Mouse (Mus musculus) 3134 (cell line): ENCODE data around the gene Ank2.
A peak's percentile ranks its signal among the peaks of the same experiment; 100 is the strongest.

ENCODE experiments used
- DNase-seq: peaks from one replicate; pipeline ENCODE4 v3.0.0-alpha.2; 2011; ENCODE audit warnings: low spot score; ENCODE audit not compliant: insufficient read length; ENCODE audit errors: extremely low read depth

Gene Ank2

GRCm38 (mm10) chr3:127300790-127301189 is 198.4 kb downstream of the Ank2 start:
- DNase-seq: no peak

GRCm38 (mm10) chr3:127295921-127296320 is 203.2 kb downstream of the Ank2 start:
- DNase-seq: no peak

DNA sequence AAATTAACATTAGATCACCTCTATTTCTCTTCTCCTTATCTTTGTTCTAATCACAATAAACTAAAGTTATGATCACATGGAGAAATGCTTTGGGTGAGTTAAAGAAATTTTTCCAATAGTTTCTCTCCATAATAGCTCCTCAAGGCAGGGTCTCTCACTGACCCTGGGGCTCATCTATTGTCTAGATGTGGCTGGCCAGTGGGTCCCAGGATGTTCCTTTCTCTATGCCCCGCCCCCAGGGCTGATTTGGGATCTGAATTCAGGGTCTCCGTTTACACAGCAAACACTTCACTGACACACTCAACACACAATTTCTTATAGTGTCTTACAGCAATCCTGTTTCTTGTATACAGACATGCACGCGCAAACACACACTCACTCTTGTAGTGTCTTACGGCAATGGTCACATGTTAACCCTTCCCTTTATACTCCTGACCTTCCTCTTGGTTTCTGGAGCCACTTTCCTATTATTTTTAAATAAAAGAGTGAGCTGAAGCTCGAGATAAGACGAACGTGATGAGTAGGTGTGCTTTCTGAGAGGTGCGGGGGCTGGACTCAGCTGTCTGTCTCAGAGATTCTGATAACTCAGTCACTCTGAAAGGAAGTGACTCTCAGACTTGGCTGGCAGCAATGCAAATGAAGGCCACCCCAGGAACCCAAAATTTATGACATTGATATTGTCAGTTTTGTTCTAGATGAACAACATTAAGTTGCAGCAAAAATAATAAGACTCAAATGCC is 204.4 kb downstream of the Ank2 start:
- no peak for DNase-seq

GRCm38 (mm10) chr3:127294079-127294478 is 205.1 kb downstream of the Ank2 start:
- no peak for DNase-seq

GRCm38 (mm10) chr3:127293479-127293874 is 205.7 kb downstream of the Ank2 start:
- DNase-seq: no peak

GRCm38 (mm10) chr3:127292864-127293478 is 206.2 kb downstream of the Ank2 start:
- no peak for DNase-seq

DNA sequence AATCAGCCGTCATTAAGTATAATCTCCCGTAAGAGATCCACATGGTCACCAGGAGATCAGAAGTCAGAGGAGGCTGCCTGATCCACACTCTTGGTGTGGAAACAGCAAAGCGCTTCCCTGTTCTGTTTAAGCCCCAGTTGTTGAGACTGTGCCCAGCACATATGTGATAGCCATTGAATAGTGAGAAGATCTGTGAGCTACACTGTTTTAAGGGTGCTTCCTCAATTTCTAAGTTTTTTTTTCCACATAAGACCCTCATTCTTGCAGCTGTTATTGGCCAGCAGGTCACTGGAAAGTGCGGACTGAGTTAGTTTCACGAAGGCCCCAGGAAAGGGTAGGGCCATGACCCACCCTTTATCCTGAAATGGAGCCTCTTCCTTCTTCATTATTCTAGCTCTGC is 216.9 kb downstream of the Ank2 start:
- DNase-seq: no peak

DNA sequence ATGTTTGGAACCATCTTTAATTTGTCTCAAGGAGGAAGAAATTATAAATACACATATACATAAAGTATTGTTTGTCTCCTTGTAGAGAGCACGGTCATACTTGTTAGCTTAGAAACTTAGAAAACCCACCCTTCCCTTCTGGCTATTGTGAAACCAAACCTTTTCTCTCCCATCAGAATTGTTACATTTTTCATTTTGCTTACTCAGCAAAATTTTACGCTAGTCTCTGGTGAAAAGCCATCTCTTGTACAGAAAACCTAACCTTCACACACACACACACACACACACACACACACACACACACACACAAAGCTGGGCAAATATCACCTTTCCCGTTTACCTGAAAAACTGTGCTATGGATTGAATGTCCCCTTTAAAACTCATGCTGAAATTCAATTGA is 217.8 kb downstream of the Ank2 start:
- no peak for DNase-seq

GRCm38 (mm10) chr3:127280376-127280775 is 218.8 kb downstream of the Ank2 start:
- DNase-seq: no peak

DNA sequence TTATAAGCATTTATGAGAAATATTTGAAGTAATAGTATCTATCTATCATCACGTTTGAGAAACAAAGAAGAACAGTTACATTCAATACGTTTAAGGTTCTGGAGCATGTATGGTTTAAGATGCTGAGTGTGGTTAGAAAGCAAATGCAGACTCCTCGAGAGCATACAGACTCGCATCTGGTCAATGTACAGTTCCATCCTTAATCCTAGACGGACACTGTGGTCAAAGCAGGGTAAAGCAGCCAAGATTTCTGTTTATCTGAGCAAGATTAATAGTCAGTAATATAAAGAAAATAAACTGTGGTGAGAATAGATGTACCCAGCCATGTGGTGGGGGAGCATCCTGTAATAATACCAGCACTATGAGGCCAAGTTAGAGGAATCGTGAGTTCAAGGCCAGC is 223.2 kb downstream of the Ank2 start:
- no peak for DNase-seq

GRCm38 (mm10) chr3:127272801-127273200 is 226.3 kb downstream of the Ank2 start:
- no peak for DNase-seq

DNA sequence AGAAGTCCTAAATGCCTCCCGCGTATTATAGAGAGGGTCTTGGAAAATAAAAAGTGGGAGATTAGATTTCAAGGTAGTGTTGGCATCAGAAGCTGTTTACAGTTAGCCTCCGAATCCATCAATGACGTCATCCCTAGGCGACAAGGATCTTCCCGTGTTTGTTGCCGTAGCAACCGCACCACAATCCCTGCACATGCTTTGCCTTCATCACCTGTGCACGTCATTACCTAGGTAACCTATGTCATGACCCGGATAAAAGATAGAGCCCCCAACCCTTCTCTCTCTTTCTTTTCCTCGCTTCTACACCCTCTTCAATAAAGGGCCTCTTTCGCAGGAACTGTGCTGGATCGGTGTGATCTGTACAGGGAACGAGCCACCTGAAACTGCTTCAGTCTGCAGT is 229.5 kb downstream of the Ank2 start:
- no peak for DNase-seq

DNA sequence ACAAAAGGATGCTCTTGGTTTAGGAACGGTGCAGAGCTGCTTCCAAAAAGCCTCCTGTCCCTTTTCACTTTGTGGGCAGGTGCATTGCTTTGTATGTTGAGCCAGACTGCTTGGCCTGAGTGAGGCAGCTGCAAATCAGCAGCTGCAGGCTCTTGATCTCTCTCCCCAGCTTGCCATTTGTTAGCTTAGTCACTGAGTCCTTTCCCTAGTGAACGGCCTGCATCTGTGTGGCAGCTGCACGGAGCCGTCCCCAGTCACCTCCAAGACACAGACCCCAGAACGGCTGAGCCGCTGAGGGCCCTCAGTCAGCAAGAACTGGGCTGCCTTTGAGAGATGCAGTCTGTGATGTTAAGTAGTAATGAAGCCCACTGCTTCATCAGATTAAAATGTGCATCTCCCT is 231.3 kb downstream of the Ank2 start:
- DNase-seq: no peak

GRCm38 (mm10) chr3:127265732-127266131 is 233.4 kb downstream of the Ank2 start:
- DNase-seq: no peak

DNA sequence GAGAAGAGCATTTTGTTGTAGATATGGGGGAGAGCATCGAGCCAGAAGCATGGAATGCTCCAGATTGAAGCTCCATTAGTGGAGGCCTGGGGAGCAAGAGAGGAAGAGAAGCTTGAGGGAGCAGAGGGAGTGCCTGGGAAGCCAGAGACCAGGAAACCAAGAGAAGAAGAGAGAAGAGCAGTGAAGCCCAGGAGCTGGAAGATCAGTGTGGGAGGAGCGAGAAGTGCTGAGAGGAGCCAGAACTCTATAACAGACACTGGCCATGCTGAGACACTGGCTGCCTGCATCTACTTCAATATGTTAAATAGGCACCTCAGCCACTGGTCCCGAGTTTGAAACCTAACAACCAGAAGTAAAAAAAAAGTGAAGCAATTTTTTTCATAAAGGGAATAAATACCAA is 234.0 kb downstream of the Ank2 start:
- no peak for DNase-seq

- DNase-seq: no peak
Measured at GRCm38 (mm10) chr3:127260786-127261166, 238.4 kb downstream of the Ank2 start.

GRCm38 (mm10) chr3:127260007-127260785 is 239.0 kb downstream of the Ank2 start:
- no peak for DNase-seq

DNA sequence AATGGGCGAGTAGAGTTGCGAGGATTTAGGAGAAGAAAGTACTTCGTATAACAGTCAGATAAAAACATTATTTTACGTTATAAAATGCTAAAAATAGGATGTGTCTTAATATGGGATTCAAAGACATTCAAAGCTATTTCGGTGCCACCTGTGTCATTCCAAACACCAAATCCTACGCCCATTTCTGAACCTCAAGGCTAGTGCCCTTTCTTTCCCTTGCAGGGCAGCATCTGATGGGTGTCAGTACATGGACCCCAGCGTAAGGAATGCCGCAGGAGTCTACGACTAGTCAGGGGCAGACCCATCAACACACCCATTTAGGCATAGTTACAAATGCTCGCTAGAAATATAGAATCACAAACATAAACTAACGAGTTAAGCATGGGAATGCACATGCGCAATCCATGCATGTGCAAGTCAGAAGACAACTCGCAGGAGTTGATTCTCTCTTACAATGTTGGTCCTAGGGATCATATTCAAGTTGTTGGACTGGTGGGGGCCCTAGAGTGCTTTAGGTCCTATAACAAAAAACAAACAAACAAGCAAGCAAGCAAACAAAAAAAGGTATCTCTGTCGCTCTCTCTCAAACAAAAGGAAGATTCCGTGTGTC is 240.6 kb downstream of the Ank2 start:
- DNase-seq: no peak

- DNase-seq: no peak
Measured at GRCm38 (mm10) chr3:127257969-127258368, 241.2 kb downstream of the Ank2 start.

- DNase-seq: peak; percentile 81
Measured at GRCm38 (mm10) chr3:127257279-127257925, 241.7 kb downstream of the Ank2 start.

DNA sequence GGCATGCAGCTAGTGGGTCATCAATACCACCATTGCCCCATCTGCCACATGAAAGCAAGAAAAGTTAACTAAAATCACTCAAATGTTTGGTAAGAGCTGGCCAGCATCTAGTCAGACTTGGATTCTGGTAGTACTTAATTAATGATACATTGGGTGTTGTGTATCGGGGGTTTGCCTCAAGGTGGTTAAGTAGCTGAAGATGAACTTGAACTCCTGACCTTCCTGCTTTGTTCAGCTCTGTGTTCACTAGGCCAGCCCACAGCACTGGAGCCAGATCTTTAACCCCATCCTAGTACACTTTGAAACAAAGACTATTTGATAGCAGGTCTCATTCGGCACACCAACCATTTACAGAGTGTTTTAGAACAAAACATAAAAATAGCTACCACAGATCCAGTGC is 242.5 kb downstream of the Ank2 start:
- DNase-seq: no peak
